Mouse (Mus musculus) heart, postnatal 25 days (tissue): ENCODE results near the gene Olfr1167. TPM values are rescaled to one million over a fixed set of nuclear protein-coding genes. Genes with fewer than 3 reads are reported as not detected.
"Not testable (repeated sequence)": the region's sequence is repeated elsewhere in the genome, so short reads cannot be mapped to it uniquely, and the experiment has no call there.

Experiments
- DNase-seq: peaks from one replicate; pipeline ENCODE4 v3.0.0; 2022; ENCODE audit warnings: low spot score
- intact Hi-C: fragments of 180-260 bp; cut with DNase I; formaldehyde crosslinking; loops from one replicate; pipeline ENCODE4 v1.15.1; 2025
- total RNA-seq, 2 experiments: library from RNA; stranded (reverse); gene quantifications; 2 replicates each; pipeline ENCODE4 v1.2.3; 2021

Gene Olfr1167
- total RNA-seq, result not detected

DNA sequence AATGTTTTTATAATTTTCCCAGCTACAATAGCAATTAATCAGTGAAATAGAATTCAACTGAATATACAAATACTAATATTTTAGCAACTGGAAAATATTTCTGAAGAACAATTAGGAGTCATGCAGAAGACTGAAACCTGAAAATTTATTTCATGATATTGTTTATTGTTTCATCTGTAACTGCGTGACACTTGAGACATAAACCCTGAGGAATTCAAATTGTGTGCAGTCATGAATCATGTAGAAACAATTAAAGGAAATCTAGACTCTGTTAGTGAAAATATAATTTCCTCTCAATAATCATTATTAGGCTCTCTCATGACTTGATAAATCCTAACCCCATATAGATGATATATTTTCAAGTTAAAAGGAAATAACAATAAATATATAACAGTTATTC lies at the start of gene Olfr1167:
TSS of gene Olfr1167 (minus strand) at position 101 of the 400 bp plus-strand sequence.
- DNase-seq, intact Hi-C loops: not testable (repeated sequence)

DNA sequence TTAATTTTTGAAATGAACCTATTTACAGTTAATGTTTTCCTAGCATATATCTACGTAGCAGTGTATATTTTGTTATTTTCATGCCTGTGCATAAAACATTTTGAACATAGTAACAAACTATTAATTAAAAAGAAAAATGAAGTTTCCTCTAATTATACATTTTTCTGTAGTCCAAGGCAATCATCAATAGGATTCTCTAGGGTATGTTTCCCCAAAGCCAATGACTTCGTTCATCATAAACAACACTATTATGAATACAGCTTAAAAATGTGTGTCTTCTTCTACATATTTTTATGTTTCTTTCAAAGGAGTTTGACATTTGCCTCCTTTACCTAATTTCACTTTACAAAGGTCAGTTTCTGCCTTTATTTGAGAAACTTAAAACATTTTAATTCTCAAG lies 26.6 kb upstream of the Olfr1167 start, which contains the start of gene Olfr1168:
TSS of gene Olfr1168 (plus strand) at position 301 of the 400 bp plus-strand sequence.
- DNase-seq, result no peak
- intact Hi-C loops, result no loop called here

DNA sequence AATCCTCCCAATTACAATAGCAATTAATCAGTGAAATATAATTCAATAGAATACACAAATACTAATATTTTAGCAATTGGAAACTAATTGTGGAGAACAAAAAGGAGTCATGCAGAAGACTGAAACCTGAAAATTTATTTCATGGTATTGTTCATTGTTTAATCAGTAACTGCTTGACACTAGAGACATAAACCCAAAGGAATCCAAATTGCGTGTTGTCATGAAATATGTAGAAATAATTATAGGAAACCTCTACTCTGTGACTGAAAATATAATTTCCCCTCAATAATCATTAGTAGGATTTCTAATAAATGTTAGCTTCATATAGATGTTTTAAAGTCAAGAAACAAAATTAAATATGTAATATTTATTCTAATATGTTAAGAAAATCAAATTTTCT lies 26.8 kb downstream of the Olfr1167 start, which contains the start of gene Olfr1166:
TSS of gene Olfr1166 (minus strand) at position 101 of the 400 bp plus-strand sequence.
- intact Hi-C loops, result no loop called here
- DNase-seq, result no peak

Other genes starting within 250 kb of the Olfr1167 start
- not detected for gene Olfr1155, start 210.1 kb downstream of the Olfr1167 start, total RNA-seq
- gene Olfr1156, start 202.1 kb downstream of the Olfr1167 start, total RNA-seq, result not detected
- not detected for gene Olfr1157, start 186.9 kb downstream of the Olfr1167 start, total RNA-seq
- gene Olfr74, start 180.5 kb downstream of the Olfr1167 start, total RNA-seq, result not detected
- gene Olfr1158, start 165.1 kb downstream of the Olfr1167 start, total RNA-seq, result not detected
- gene Olfr1160, start 146.9 kb downstream of the Olfr1167 start, total RNA-seq, result not detected
- not detected for gene Olfr1161, start 132.4 kb downstream of the Olfr1167 start, total RNA-seq
- gene Olfr73, start 117.5 kb downstream of the Olfr1167 start, total RNA-seq, result not detected
- not detected for gene Olfr1162, start 104.1 kb downstream of the Olfr1167 start, total RNA-seq
- not detected for gene Olfr1163, start 83.4 kb downstream of the Olfr1167 start, total RNA-seq
- not detected for gene Olfr1164, start 61.2 kb downstream of the Olfr1167 start, total RNA-seq
- gene Olfr1166, start 26.9 kb downstream of the Olfr1167 start, total RNA-seq, result not detected
- not detected for gene Olfr1168, start 26.7 kb upstream of the Olfr1167 start, total RNA-seq
- gene Olfr1170, start 73.1 kb upstream of the Olfr1167 start, total RNA-seq, result not detected
- gene Olfr1173, start 124.7 kb upstream of the Olfr1167 start, total RNA-seq, result not detected
- not detected for gene Olfr1174-ps, start 159.9 kb upstream of the Olfr1167 start, total RNA-seq
- not detected for gene Olfr1175-ps, start 172.0 kb upstream of the Olfr1167 start, total RNA-seq
- gene Olfr1176, start 181.5 kb upstream of the Olfr1167 start, total RNA-seq, result not detected
- gene Olfr1177-ps, start 191.3 kb upstream of the Olfr1167 start, total RNA-seq, result not detected
- gene Olfr1178, start 231.9 kb upstream of the Olfr1167 start, total RNA-seq, result not detected